33 mouse cellular contexts compared by ENCODE assay signal in the genomic region with DNA sequence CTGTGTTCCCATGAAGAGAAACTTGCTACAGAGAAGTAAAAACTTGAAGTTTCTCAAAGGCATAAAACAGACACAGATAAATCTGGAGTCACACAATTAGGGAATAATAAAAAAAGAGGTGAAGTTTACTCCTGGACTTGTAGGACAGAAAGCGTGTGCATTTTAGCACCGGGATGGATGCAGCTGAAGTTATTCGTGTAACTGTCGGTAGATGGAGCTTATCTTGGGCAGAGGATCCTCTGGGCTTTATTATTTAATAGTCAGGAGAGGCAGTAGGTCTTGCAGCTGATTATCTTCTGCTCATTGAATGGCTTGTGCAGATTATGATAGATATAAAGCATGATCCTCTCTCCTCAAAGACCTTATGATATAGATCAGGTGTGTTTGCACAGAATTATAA.
A peak's percentile ranks its signal among the peaks of the same experiment; 100 is the strongest.
DNase-seq lines count a peak whose midpoint lies in the region; ATAC-seq and TF ChIP-seq lines count a peak whose summit lies in the region.
"Had no signal": no experiment of that assay in that cellular context is flagged by ENCODE, and none has a peak within 500 bp of the region (broad histone marks: within the 10 kb centered on the region; RNA-seq: fewer than 3 reads in every experiment).

No protein-coding gene starts in this region.

- H3K4me3 ChIP-seq in hindbrain, embryonic 13.5 days = no peak overlapping the region
- H3K4me3 ChIP-seq in hindbrain, embryonic 16.5 days (ENCODE audit: low read length) = no peak overlapping the region
- no peak overlapping the region for H3K4me3 ChIP-seq in lung, embryonic 14.5 days (ENCODE audit: low read depth, low read length)
- H3K4me3 ChIP-seq in stomach, postnatal 0 days (ENCODE audit: low read depth, low read length) = no peak overlapping the region
- H3K4me3 ChIP-seq: embryonic facial prominence, embryonic 10.5 days; embryonic facial prominence, embryonic 15.5 days; forebrain, embryonic 13.5 days; gastrocnemius, adult 2 months; heart, adult 2 months; heart, embryonic 12.5 days; hindbrain, embryonic 15.5 days; liver, embryonic 12.5 days; midbrain, embryonic 12.5 days; myocyte; neural tube, embryonic 13.5 days; stomach, embryonic 15.5 days had no signal

- peak; percentile 17 for DNase-seq in lung, embryonic 14.5 days
- no peak for DNase-seq in lung, postnatal 4 days
- DNase-seq in retina, embryonic 14.5 days (ENCODE audit: low spot score) = peak; percentile 19
- no peak for DNase-seq in retina, postnatal 1 day
- DNase-seq in stomach, postnatal 0 days (ENCODE audit: low spot score) = no peak
- DNase-seq in spleen, adult 18-20 months = no peak
- DNase-seq: adrenal gland, adult 2 months; adrenal gland, postnatal 36 days; cerebellum, adult 8-10 months; gastrocnemius, adult 2 months; heart, adult 2 months; heart, postnatal 4 days; kidney, adult 9 months; kidney, postnatal 10 days; liver, postnatal 0 days; lung, postnatal 14 days; right cerebral cortex, postnatal 14 days; thymus, postnatal 25 days had no signal

- no peak overlapping the region for H3K4me2 ChIP-seq in hindbrain, embryonic 13.5 days
- no peak overlapping the region for H3K4me2 ChIP-seq in hindbrain, embryonic 16.5 days (ENCODE audit: low read length)
- H3K4me2 ChIP-seq in lung, embryonic 14.5 days = no peak overlapping the region
- no peak overlapping the region for H3K4me2 ChIP-seq in stomach, postnatal 0 days (replicated peaks; ENCODE audit: low read depth)
- H3K4me2 ChIP-seq: embryonic facial prominence, embryonic 15.5 days; forebrain, embryonic 13.5 days; heart, embryonic 12.5 days; hindbrain, embryonic 15.5 days; liver, embryonic 12.5 days; midbrain, embryonic 12.5 days; neural tube, embryonic 13.5 days; stomach, embryonic 15.5 days had no signal

- 75% methylated on average over 4 of the region's 4 CpGs for WGBS in hindbrain, embryonic 13.5 days
- WGBS in hindbrain, embryonic 16.5 days = 57% methylated on average over 4 of the region's 4 CpGs
- 61% methylated on average over 4 of the region's 4 CpGs for WGBS in lung, embryonic 14.5 days
- WGBS in stomach, postnatal 0 days = 75% methylated on average over 4 of the region's 4 CpGs

- H3K9me3 ChIP-seq in hindbrain, embryonic 13.5 days = no peaks in the 10 kb centered on the region
- no peaks in the 10 kb centered on the region for H3K9me3 ChIP-seq in hindbrain, embryonic 16.5 days (ENCODE audit: control insufficient read depth, low read length)
- H3K9me3 ChIP-seq in lung, embryonic 14.5 days (ENCODE audit: low read depth, low read length) = no peaks in the 10 kb centered on the region
- H3K9me3 ChIP-seq in stomach, postnatal 0 days (ENCODE audit: control insufficient read depth, low read length) = no peaks in the 10 kb centered on the region
- H3K9me3 ChIP-seq: embryonic facial prominence, embryonic 10.5 days; embryonic facial prominence, embryonic 15.5 days; forebrain, embryonic 13.5 days; heart, embryonic 12.5 days; hindbrain, embryonic 15.5 days; liver, embryonic 12.5 days; midbrain, embryonic 12.5 days; neural tube, embryonic 13.5 days; stomach, embryonic 15.5 days had no signal

- no peaks in the 10 kb centered on the region for H3K36me3 ChIP-seq in hindbrain, embryonic 13.5 days
- no peaks in the 10 kb centered on the region for H3K36me3 ChIP-seq in hindbrain, embryonic 16.5 days (ENCODE audit: control insufficient read depth, insufficient read depth, low read length)
- H3K36me3 ChIP-seq in lung, embryonic 14.5 days (ENCODE audit: insufficient read depth) = no peaks in the 10 kb centered on the region
- no peaks in the 10 kb centered on the region for H3K36me3 ChIP-seq in stomach, postnatal 0 days (ENCODE audit: control insufficient read depth, insufficient read depth, low read length)
- H3K36me3 ChIP-seq: embryonic facial prominence, embryonic 10.5 days; embryonic facial prominence, embryonic 15.5 days; G1E; heart, embryonic 12.5 days; hindbrain, embryonic 15.5 days; liver, embryonic 12.5 days; midbrain, embryonic 12.5 days; neural tube, embryonic 13.5 days; stomach, embryonic 15.5 days had no signal

- peaks cover 18% of the 10 kb centered on the region for H3K4me1 ChIP-seq in hindbrain, embryonic 13.5 days (replicated peaks)
- no peaks in the 10 kb centered on the region; the same call in 1 of the 2 replicates for H3K4me1 ChIP-seq in hindbrain, embryonic 16.5 days (ENCODE audit: control insufficient read depth, insufficient read depth, low read depth, low read length)
- no peaks in the 10 kb centered on the region for H3K4me1 ChIP-seq in lung, embryonic 14.5 days (ENCODE audit: insufficient read depth)
- H3K4me1 ChIP-seq in stomach, postnatal 0 days (replicated peaks; ENCODE audit: control insufficient read depth, insufficient read depth) = no peaks in the 10 kb centered on the region
- H3K4me1 ChIP-seq: embryonic facial prominence, embryonic 10.5 days; embryonic facial prominence, embryonic 15.5 days; heart, embryonic 12.5 days; liver, embryonic 12.5 days; stomach, embryonic 15.5 days had no signal

- H3K27ac ChIP-seq in hindbrain, embryonic 13.5 days = 0 out of 2 replicates have a peak overlapping the region, but pooled peaks have one; percentile 14
- no peak overlapping the region for H3K27ac ChIP-seq in hindbrain, embryonic 16.5 days (ENCODE audit: low read depth, low read length)
- no peak overlapping the region for H3K27ac ChIP-seq in lung, embryonic 14.5 days (ENCODE audit: low read depth)
- no peak overlapping the region for H3K27ac ChIP-seq in stomach, postnatal 0 days (replicated peaks)
- H3K27ac ChIP-seq: embryonic facial prominence, embryonic 10.5 days; embryonic facial prominence, embryonic 15.5 days; forebrain, embryonic 13.5 days; gastrocnemius, adult 2 months; heart, adult 2 months; hindbrain, embryonic 15.5 days; liver, embryonic 12.5 days; midbrain, embryonic 12.5 days; stomach, embryonic 15.5 days had no signal

- TF ChIP-seq EP300 in stomach, postnatal 0 days (optimal IDR thresholded peaks at IDR 0.05) = no peak

- no peak for ATAC-seq in hindbrain, embryonic 13.5 days (ENCODE audit: low FRiP score)
- ATAC-seq in hindbrain, embryonic 16.5 days = no peak
- no peak for ATAC-seq in lung, embryonic 14.5 days (ENCODE audit: insufficient read depth)
- no peak for ATAC-seq in stomach, postnatal 0 days (ENCODE audit: low FRiP score, low TSS enrichment)
- ATAC-seq: activated CD4-positive, CD25-positive, alpha-beta regulatory T cell, adult 4 months; forebrain, embryonic 13.5 days; intestine, embryonic 16.5 days; liver, embryonic 12.5 days; liver, postnatal 0 days had no signal

- 0 out of 2 replicates have a peak, but pooled peaks have one; percentile 8 for TF ChIP-seq CTCF in lung, embryonic 14.5 days (IDR thresholded peaks at IDR 0.05; ENCODE audit: low read depth)
- TF ChIP-seq CTCF in stomach, postnatal 0 days (IDR thresholded peaks at IDR 0.05; ENCODE audit: low read depth) = peak; percentile 16; the same call in 1 of the 2 replicates

- H3K27me3 ChIP-seq in hindbrain, embryonic 13.5 days = no peaks in the 10 kb centered on the region
- H3K27me3 ChIP-seq in hindbrain, embryonic 16.5 days (replicated peaks; ENCODE audit: control insufficient read depth, insufficient read depth, low read length) = no peaks in the 10 kb centered on the region
- H3K27me3 ChIP-seq in lung, embryonic 14.5 days (ENCODE audit: insufficient read depth, low read length) = no peaks in the 10 kb centered on the region
- no peaks in the 10 kb centered on the region for H3K27me3 ChIP-seq in stomach, postnatal 0 days (ENCODE audit: control insufficient read depth, insufficient read depth, low read length)
- H3K27me3 ChIP-seq: embryonic facial prominence, embryonic 15.5 days; forebrain, embryonic 13.5 days; heart, embryonic 12.5 days; hindbrain, embryonic 15.5 days; liver, embryonic 12.5 days; midbrain, embryonic 12.5 days; neural tube, embryonic 13.5 days; stomach, embryonic 15.5 days had no signal

- H3K9ac ChIP-seq in hindbrain, embryonic 13.5 days = no peak overlapping the region
- H3K9ac ChIP-seq in hindbrain, embryonic 16.5 days (ENCODE audit: low read depth, low read length) = no peak overlapping the region
- H3K9ac ChIP-seq in lung, embryonic 14.5 days = no peak overlapping the region
- H3K9ac ChIP-seq in stomach, postnatal 0 days (ENCODE audit: low read length) = no peak overlapping the region
- H3K9ac ChIP-seq: embryonic facial prominence, embryonic 15.5 days; forebrain, embryonic 13.5 days; heart, embryonic 12.5 days; hindbrain, embryonic 15.5 days; liver, embryonic 12.5 days; liver, postnatal 0 days; midbrain, embryonic 12.5 days; neural tube, embryonic 13.5 days; stomach, embryonic 15.5 days had no signal

Comparison
In these comparisons a context has a peak if more than half of its experiments do, and no peak if none do; other contexts are left out.
1. DNase-seq: peak in lung, embryonic 14.5 days (single experiment) and retina, embryonic 14.5 days (single experiment); none in lung, postnatal 4 days (0 of 2), retina, postnatal 1 day (single experiment), stomach, postnatal 0 days (single experiment) and spleen, adult 18-20 months (0 of 2).